Mouse (Mus musculus): ENCODE data around the gene Alg13. TPM values are rescaled to one million over a fixed set of nuclear protein-coding genes. Genes with fewer than 3 reads are reported as not detected.

Gene Alg13
- polyA plus RNA-seq (2012), result 0.17 and 0.41 TPM in 2 replicates

DNA sequence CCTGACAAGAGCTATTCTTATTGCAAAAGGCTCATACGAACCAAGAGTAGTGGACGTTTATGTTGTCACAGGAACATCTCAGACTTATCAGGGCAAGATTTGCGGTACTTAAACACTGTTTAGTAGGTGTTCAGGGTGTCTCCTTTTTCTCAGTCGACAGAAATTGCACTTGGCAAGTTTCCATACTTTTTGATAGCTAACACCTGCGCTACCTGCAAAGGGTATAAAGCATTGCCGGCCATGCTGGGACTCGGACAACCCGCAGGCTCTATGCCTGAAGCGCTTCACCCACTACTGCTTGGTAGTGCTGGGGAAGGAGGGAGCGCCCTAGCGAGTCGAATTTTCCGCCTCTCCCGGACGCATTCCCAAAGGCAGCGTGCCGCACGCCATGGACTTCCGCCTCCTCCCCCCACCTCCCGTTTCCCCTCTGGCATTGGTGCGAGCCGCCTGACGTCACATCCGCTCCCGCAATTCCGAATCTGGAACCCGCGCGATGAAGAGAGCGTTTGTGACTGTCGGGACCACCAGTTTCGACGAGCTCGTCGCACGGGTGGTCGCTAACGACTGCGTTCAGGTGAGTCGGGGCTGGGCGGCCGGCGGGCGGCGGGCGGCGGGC is at the start of gene Alg13:
Gene Alg13, plus strand, starts transcription at position 257 of the 616 bp plus-strand sequence.
- no peak for TF ChIP-seq TAL1 (IDR thresholded peaks at IDR 0.05; ENCODE audit: low read length)
- Histone ChIP-seq H3K36me3 (ENCODE audit: control insufficient read depth) (no peaks in the 10 kb centered on the region; the same call in none of the 2 replicates), H3K4me3 (replicated peaks) (peak within 1 kb of the TSS; percentile 81), H3K27me3 (ENCODE audit: control insufficient read depth) (0 out of 2 replicates have a peak, but pooled peaks cover 5% of the 10 kb centered on the region), H3K4me1 (ENCODE audit: control insufficient read depth) (peaks cover 14% of the 10 kb centered on the region), H3K9me3 (ENCODE audit: control insufficient read depth, low read length) (peaks cover 7% of the 10 kb centered on the region)

DNA sequence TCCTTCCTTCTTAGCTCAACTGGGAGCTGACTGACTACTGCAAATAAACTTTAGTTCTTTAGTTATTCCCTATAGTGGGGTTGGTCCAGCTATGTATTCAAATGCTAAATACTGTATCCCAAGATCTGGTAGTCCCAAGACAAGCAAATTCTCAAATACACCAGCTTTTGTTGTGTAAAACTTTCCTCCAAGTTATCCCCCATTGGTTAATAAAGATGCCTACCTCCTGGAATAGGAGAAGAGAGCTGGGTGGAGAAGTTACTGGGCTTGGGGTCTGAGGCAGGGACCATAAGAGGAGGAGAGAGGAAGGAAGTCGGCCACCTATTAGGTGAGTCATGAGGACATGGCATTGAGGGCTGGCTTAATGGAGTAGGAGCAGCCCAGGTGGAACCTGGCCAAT is 49.0 kb upstream of the Alg13 start:
- TF ChIP-seq GATA1 (IDR thresholded peaks at IDR 0.05; ENCODE audit: low read length) (no peak), TAL1 (IDR thresholded peaks at IDR 0.05; ENCODE audit: low read length) (no peak)
- H3K27me3 ChIP-seq (ENCODE audit: control insufficient read depth), result no peaks in the 10 kb centered on the region
- H3K4me3 ChIP-seq (replicated peaks), result no peak overlapping the region

DNA sequence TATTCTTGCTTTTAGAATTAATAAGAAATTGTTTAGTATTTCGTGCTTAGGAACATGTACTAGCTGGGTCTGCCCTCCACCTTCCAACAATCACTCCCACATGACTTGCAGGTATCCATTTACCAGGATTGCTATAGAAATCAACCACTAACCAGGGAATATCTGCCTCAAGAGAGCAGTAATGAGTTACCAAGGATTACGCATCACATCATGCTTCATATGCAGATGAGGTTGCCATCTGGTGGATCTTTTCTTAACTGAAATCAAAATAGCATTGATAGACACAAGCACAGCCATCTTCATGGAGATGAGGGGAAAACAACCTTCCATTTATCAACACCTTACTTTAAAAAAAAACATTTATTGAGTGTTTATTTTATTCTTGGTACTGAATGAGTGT is 16.1 kb upstream of the Alg13 start:
- no peaks in the 10 kb centered on the region for H3K9me3 ChIP-seq (ENCODE audit: control insufficient read depth, low read length)
- H3K4me3 ChIP-seq (replicated peaks), result no peak overlapping the region
- TF ChIP-seq TAL1 (IDR thresholded peaks at IDR 0.05; ENCODE audit: low read length) (no peak), GATA1 (IDR thresholded peaks at IDR 0.05; ENCODE audit: low read length) (no peak)
- H3K36me3 ChIP-seq (ENCODE audit: control insufficient read depth), result no peaks in the 10 kb centered on the region
- H3K4me1 ChIP-seq (ENCODE audit: control insufficient read depth), result no peaks in the 10 kb centered on the region
- no peaks in the 10 kb centered on the region for H3K27me3 ChIP-seq (ENCODE audit: control insufficient read depth)

More for the DNA sequence above, 49.0 kb upstream of the Alg13 start:
- no peaks in the 10 kb centered on the region for H3K4me1 ChIP-seq (ENCODE audit: control insufficient read depth)
- no peaks in the 10 kb centered on the region for H3K36me3 ChIP-seq (ENCODE audit: control insufficient read depth)
- H3K9me3 ChIP-seq (ENCODE audit: control insufficient read depth, low read length), result no peaks in the 10 kb centered on the region

DNA sequence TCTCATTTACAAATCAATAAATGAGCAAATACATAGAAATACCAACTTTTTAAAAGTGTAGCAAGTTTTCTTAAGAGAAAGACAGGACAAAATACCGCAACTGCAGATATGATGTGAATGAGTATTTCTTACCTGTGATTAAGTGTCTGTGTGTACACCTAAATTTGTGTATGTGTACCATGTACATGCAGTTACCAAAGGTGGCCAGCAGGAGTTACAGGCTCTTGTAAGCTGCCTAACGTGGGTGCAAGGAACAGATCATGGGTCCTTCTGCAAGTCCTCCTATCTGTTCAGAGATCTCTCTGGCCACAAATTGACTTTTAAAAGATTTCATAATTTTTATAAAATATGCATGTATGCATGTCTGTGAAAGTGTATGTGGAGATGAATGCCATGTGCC is 11.9 kb upstream of the Alg13 start:
- TF ChIP-seq TAL1 (IDR thresholded peaks at IDR 0.05; ENCODE audit: low read length) (no peak), GATA1 (IDR thresholded peaks at IDR 0.05; ENCODE audit: low read length) (no peak)
- no peaks in the 10 kb centered on the region for H3K27me3 ChIP-seq (ENCODE audit: control insufficient read depth)
- no peak overlapping the region for H3K4me3 ChIP-seq (replicated peaks)
- no peaks in the 10 kb centered on the region for H3K36me3 ChIP-seq (ENCODE audit: control insufficient read depth)
- no peaks in the 10 kb centered on the region for H3K9me3 ChIP-seq (ENCODE audit: control insufficient read depth, low read length)
- H3K4me1 ChIP-seq (ENCODE audit: control insufficient read depth), result no peaks in the 10 kb centered on the region

DNA sequence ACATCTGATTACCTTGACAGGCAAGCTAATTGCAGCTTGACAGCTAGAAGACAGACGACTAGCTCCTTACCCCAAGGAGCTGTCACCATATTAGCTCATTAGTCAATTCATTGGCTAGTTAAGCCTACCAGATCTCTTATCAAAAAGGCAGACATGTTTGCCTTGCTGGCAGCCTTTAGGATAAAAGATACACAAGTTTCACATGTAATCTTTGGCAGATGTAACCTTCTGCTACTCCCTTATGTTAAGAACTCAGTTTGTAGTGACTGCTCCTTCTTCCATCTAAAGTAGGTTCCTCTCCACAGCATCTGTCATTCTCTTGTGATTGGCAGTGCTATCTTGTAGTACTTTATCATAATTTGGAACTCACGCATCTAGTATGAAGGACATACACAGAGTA is 3.6 kb upstream of the Alg13 start:
- Histone ChIP-seq H3K9me3 (ENCODE audit: control insufficient read depth, low read length) (peaks cover 7% of the 10 kb centered on the region), H3K4me1 (ENCODE audit: control insufficient read depth) (peaks cover 10% of the 10 kb centered on the region), H3K4me3 (replicated peaks) (no peak overlapping the region), H3K36me3 (ENCODE audit: control insufficient read depth) (no peaks in the 10 kb centered on the region), H3K27me3 (ENCODE audit: control insufficient read depth) (0 out of 2 replicates have a peak, but pooled peaks cover 5% of the 10 kb centered on the region)
- TF ChIP-seq GATA1 (IDR thresholded peaks at IDR 0.05; ENCODE audit: low read length) (no peak), TAL1 (IDR thresholded peaks at IDR 0.05; ENCODE audit: low read length) (no peak)

DNA sequence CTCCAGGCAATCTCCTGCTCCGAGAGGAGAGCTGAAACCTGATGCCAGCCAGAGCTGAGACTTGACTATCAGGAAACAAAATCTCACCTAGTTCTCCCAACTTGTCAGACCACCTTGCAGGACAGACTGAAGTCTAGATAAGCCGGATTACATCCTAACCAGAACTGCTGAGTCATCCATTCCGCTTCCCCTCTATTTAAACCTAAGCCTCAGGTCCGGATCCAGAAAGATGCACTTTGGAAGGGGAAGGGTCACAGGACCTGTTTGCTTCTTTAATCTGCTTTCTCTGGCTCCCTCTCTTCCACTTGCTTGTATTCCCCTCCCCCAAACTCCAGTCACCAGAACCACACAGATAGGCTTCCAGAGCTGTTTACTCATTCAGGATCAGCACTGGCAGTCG is 2.6 kb upstream of the Alg13 start:
- 0 out of 2 replicates have a peak, but pooled peaks cover 5% of the 10 kb centered on the region for H3K27me3 ChIP-seq (ENCODE audit: control insufficient read depth)

DNA sequence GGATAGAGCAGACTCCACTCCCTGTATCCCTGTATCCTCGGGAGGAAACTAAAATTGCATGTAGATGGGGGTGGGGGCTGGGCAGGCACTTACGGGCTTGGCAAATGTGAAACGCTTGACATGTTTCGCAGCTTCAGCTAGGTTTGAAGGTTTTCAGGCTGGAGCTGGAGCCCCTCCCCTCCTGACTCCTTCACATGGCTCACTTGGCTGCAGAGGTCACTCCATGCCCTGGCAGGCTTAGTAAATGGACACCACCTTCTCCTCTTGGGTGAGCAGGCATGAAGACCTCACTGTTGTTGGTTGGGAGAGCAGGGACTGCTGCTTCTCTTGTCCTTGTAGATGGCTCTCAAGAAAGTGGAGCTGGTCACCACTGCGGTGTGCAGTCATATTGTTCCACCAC is 1.6 kb upstream of the Alg13 start:
- Histone ChIP-seq H3K36me3 (ENCODE audit: control insufficient read depth) (no peaks in the 10 kb centered on the region; the same call in 1 of the 2 replicates), H3K27me3 (ENCODE audit: control insufficient read depth) (0 out of 2 replicates have a peak, but pooled peaks cover 5% of the 10 kb centered on the region), H3K4me1 (ENCODE audit: control insufficient read depth) (peaks cover 14% of the 10 kb centered on the region), H3K4me3 (replicated peaks) (no peak overlapping the region), H3K9me3 (ENCODE audit: control insufficient read depth, low read length) (peaks cover 7% of the 10 kb centered on the region)
- TF ChIP-seq TAL1 (IDR thresholded peaks at IDR 0.05; ENCODE audit: low read length), result no peak

More for the DNA sequence above, 2.6 kb upstream of the Alg13 start:
- peaks cover 14% of the 10 kb centered on the region for H3K4me1 ChIP-seq (ENCODE audit: control insufficient read depth)
- no peaks in the 10 kb centered on the region for H3K36me3 ChIP-seq (ENCODE audit: control insufficient read depth)
- H3K9me3 ChIP-seq (ENCODE audit: control insufficient read depth, low read length), result peaks cover 7% of the 10 kb centered on the region
- H3K4me3 ChIP-seq (replicated peaks), result no peak overlapping the region
- TF ChIP-seq GATA1 (IDR thresholded peaks at IDR 0.05; ENCODE audit: low read length), result no peak
- TF ChIP-seq TAL1 (IDR thresholded peaks at IDR 0.05; ENCODE audit: low read length), result no peak

DNA sequence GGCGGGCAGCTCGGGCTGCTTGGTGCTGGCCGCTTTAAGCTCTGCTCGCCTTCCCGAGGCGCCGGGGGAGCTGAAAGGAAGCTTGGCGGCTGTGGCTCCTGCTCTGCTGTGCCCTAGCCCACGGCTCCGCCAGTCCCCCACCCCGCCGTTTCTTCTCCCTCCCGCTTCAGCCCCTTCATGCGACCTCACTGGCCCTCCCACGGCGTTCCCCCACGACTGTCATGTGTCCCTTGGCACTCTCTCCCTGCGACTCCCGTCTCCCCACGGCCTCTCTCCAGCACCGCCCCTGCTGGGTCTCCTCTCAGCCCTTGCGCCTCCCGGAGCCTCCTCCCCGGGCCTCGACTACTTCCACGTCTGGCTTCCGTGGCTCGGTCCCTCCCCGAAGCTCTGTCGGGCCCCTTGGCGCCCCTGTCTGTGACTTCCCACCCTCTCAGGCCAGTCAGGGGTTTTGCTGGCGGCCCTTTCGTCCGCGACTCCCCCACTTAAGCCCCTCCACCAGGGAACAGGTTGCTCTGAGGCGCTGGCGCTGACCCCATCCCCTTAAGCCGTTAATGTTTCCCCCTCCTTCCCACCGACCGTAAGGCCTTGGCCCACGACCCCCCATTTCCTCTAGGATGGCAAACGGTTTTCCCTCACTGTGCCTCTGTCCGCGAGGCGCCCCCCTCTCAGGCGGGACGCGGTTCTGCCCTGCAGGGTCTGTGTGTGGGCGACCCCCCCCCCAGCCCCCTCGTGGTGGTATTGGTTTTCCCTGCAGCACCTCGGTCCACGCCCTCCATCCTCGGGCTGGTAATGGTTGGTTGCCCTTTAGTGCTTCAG is 768 bp downstream of the Alg13 start:
- no peak for TF ChIP-seq TAL1 (IDR thresholded peaks at IDR 0.05; ENCODE audit: low read length)
- TF ChIP-seq GATA1 (IDR thresholded peaks at IDR 0.05; ENCODE audit: low read length), result no peak
- Histone ChIP-seq H3K27me3 (ENCODE audit: control insufficient read depth) (0 out of 2 replicates have a peak, but pooled peaks cover 5% of the 10 kb centered on the region), H3K36me3 (ENCODE audit: control insufficient read depth) (no peaks in the 10 kb centered on the region; the same call in none of the 2 replicates), H3K4me1 (ENCODE audit: control insufficient read depth) (peaks cover 14% of the 10 kb centered on the region), H3K9me3 (ENCODE audit: control insufficient read depth, low read length) (peaks cover 7% of the 10 kb centered on the region), H3K4me3 (replicated peaks) (peak overlapping the region; percentile 81)

DNA sequence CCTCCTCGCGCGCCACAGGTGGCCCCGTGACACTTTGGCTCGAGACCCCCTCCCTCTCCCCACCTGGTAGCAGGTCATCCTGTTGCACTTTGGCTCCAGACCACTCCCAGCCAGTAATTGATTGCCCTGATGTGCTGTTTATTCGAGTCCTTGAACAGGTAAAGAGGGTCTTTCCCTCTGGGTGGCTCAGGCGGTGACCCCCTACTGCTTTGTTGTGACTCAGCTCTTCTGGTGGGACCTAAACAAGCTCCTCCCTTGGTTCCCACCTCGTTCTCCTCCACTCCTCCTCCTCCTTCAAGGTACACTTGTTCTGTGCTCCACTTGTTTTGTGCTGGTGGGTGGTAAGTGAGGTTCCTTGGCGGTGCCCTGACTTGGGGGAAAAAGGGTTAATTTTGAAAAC is 1.8 kb downstream of the Alg13 start:
- Histone ChIP-seq H3K4me3 (replicated peaks) (peak overlapping the region; percentile 33), H3K9me3 (ENCODE audit: control insufficient read depth, low read length) (peaks cover 7% of the 10 kb centered on the region)

More for the DNA sequence above, 1.8 kb downstream of the Alg13 start:
- Histone ChIP-seq H3K27me3 (ENCODE audit: control insufficient read depth) (0 out of 2 replicates have a peak, but pooled peaks cover 5% of the 10 kb centered on the region), H3K4me1 (ENCODE audit: control insufficient read depth) (peaks cover 14% of the 10 kb centered on the region), H3K36me3 (ENCODE audit: control insufficient read depth) (no peaks in the 10 kb centered on the region; the same call in none of the 2 replicates)
- TF ChIP-seq GATA1 (IDR thresholded peaks at IDR 0.05; ENCODE audit: low read length) (no peak), TAL1 (IDR thresholded peaks at IDR 0.05; ENCODE audit: low read length) (no peak)
